Mouse (Mus musculus): ENCODE measurements at regions not wholly inside any gene's neighbourhood (a gene's known extent, or its start where the extent isn't known, plus 50 kb on each side); places are given as distances from the start of the nearest gene placed in this dataset.

- DNase-seq, result no peak
Measured at GRCm38 (mm10) chr8:115896066-115896465, 188.5 kb upstream of the Maf start.

- no peak for DNase-seq
Measured at GRCm38 (mm10) chr8:115888278-115888677, 180.7 kb upstream of the Maf start.

- DNase-seq, result no peak
Measured at GRCm38 (mm10) chr8:115885121-115885743, 177.6 kb upstream of the Maf start.

GRCm38 (mm10) chr8:115883808-115884207 lies 176.2 kb upstream of the Maf start:
- DNase-seq, result no peak

- DNase-seq, result no peak
Measured at GRCm38 (mm10) chr8:115881881-115882280, 174.3 kb upstream of the Maf start.

GRCm38 (mm10) chr8:115874789-115875188 lies 167.2 kb upstream of the Maf start:
- no peak for DNase-seq

- no peak for DNase-seq
Measured at GRCm38 (mm10) chr8:115871381-115871780, 163.8 kb upstream of the Maf start.

GRCm38 (mm10) chr8:115861381-115861780 lies 153.8 kb upstream of the Maf start:
- no peak for DNase-seq

GRCm38 (mm10) chr8:115859406-115859805 lies 151.8 kb upstream of the Maf start:
- no peak for DNase-seq

- DNase-seq, result no peak
Measured at GRCm38 (mm10) chr8:115856816-115857215, 149.2 kb upstream of the Maf start.

GRCm38 (mm10) chr8:115855934-115856629 lies 148.5 kb upstream of the Maf start:
- no peak for DNase-seq

GRCm38 (mm10) chr8:115854209-115854900 lies 146.8 kb upstream of the Maf start:
- DNase-seq, result no peak

- DNase-seq, result no peak
Measured at GRCm38 (mm10) chr8:115850552-115850951, 143.0 kb upstream of the Maf start.

GRCm38 (mm10) chr8:115833391-115833790 lies 125.8 kb upstream of the Maf start:
- no peak for DNase-seq

- DNase-seq, result no peak
Measured at GRCm38 (mm10) chr8:115831675-115832074, 124.1 kb upstream of the Maf start.

- DNase-seq, result no peak
Measured at GRCm38 (mm10) chr8:115830012-115830662, 122.5 kb upstream of the Maf start.

GRCm38 (mm10) chr8:115826516-115826915 lies 118.9 kb upstream of the Maf start:
- no peak for DNase-seq

GRCm38 (mm10) chr8:115825899-115826502 lies 118.4 kb upstream of the Maf start:
- DNase-seq, result no peak

- DNase-seq, result no peak
Measured at GRCm38 (mm10) chr8:115824478-115824785, 116.8 kb upstream of the Maf start.

GRCm38 (mm10) chr8:115823673-115824477 lies 116.3 kb upstream of the Maf start:
- DNase-seq, result no peak

GRCm38 (mm10) chr8:115813426-115813825 lies 105.8 kb upstream of the Maf start:
- DNase-seq, result no peak

GRCm38 (mm10) chr8:115806579-115806978 lies 99.0 kb upstream of the Maf start:
- peak; percentile 4 for DNase-seq

Data from cerebellum, adult 9-11 months (tissue).